Mouse (Mus musculus) frontal cortex, postnatal 36 days (tissue): ENCODE results near the gene Pim1.

ENCODE experiments used
- DNase-seq, 2 experiments: peaks; one replicate each; pipeline ENCODE4 v3.0.0; 2022; ENCODE audit warnings: low spot score in 2 of 2

Pim1 gene

GRCm38 (mm10) chr17:29465405-29466010 is 25.0 kb upstream of the Pim1 start:
- DNase-seq, result no peak

- no peak for DNase-seq
Measured at GRCm38 (mm10) chr17:29467030-29467429, 23.5 kb upstream of the Pim1 start.

GRCm38 (mm10) chr17:29473466-29473865 is 17.1 kb upstream of the Pim1 start:
- no peak for DNase-seq

- DNase-seq, result no peak
Measured at GRCm38 (mm10) chr17:29474036-29474435, 16.5 kb upstream of the Pim1 start.

GRCm38 (mm10) chr17:29475142-29475541 is 15.4 kb upstream of the Pim1 start:
- no peak for DNase-seq

GRCm38 (mm10) chr17:29476461-29476860 is 14.1 kb upstream of the Pim1 start:
- DNase-seq, result no peak

GRCm38 (mm10) chr17:29477357-29477756 is 13.2 kb upstream of the Pim1 start:
- no peak for DNase-seq

GRCm38 (mm10) chr17:29478271-29478670 is 12.3 kb upstream of the Pim1 start:
- no peak for DNase-seq

GRCm38 (mm10) chr17:29480256-29480655 is 10.3 kb upstream of the Pim1 start:
- no peak for DNase-seq

GRCm38 (mm10) chr17:29482632-29483031 is 7.9 kb upstream of the Pim1 start:
- DNase-seq, result no peak

GRCm38 (mm10) chr17:29483282-29483681 is 7.3 kb upstream of the Pim1 start:
- DNase-seq, result no peak

- no peak for DNase-seq
Measured at GRCm38 (mm10) chr17:29484431-29484830, 6.1 kb upstream of the Pim1 start.

GRCm38 (mm10) chr17:29485336-29486233 is 5.0 kb upstream of the Pim1 start:
- no peak for DNase-seq

- DNase-seq, result no peak
Measured at GRCm38 (mm10) chr17:29488257-29488977, 2.1 kb upstream of the Pim1 start.

GRCm38 (mm10) chr17:29488978-29489970 is 1.3 kb upstream of the Pim1 start:
- DNase-seq, result no peak

- DNase-seq, result peak; percentile 90 to 91
Measured at GRCm38 (mm10) chr17:29489971-29490712, 411 bp upstream of the Pim1 start.

GRCm38 (mm10) chr17:29491591-29492268 is 1.2 kb downstream of the Pim1 start:
- DNase-seq, result peak; percentile 25 to 29

GRCm38 (mm10) chr17:29492269-29493191 is 2.0 kb downstream of the Pim1 start:
- DNase-seq, result peak; percentile 38 to 54

- DNase-seq, result no peak
Measured at GRCm38 (mm10) chr17:29493461-29493980, 3.0 kb downstream of the Pim1 start.
